Mouse (Mus musculus) right cerebral cortex, postnatal 25 days (tissue): Measurements from ENCODE around the gene Myt1.

ENCODE experiments used
- DNase-seq: peaks from one replicate; pipeline ENCODE4 v3.0.0; 2022

Gene Myt1

GRCm38 (mm10) chr2:181763006-181763830, at the start of gene Myt1:
Gene Myt1 (plus strand): TSS chr2:181763332.
- no peak for DNase-seq

GRCm38 (mm10) chr2:181713749-181714148, 49.4 kb upstream of the Myt1 start:
- peak; percentile 62 for DNase-seq

DNA sequence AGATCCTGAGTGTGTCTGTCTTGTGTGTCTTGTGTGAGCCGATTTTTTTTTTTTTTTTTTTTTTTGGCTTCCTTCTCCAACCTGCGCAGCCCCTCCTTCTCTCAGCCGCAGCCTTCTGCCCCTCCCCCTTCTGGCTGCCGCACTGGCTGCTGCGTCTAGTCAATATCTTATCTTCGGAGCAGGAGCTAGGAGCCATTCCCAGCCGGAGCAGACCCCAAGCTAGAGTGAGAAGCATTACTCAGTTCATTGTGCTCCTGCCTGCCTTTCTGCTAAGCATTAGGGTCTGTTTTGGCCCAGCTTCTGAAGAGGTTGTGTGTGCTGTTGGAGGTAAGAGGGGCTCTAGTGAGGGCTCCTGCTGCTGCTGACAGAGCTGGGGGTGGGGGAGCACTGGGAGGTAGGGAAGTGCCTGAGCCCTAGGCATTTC, 48.2 kb upstream of the Myt1 start, which contains the start of gene Oprl1:
Oprl1 (plus strand) TSS at position 114 of the 424 bp plus-strand sequence.
- peak; percentile 80 for DNase-seq

GRCm38 (mm10) chr2:181715382-181715781, 47.8 kb upstream of the Myt1 start:
- DNase-seq = no peak

GRCm38 (mm10) chr2:181716991-181717390, 46.1 kb upstream of the Myt1 start:
- no peak for DNase-seq

DNA sequence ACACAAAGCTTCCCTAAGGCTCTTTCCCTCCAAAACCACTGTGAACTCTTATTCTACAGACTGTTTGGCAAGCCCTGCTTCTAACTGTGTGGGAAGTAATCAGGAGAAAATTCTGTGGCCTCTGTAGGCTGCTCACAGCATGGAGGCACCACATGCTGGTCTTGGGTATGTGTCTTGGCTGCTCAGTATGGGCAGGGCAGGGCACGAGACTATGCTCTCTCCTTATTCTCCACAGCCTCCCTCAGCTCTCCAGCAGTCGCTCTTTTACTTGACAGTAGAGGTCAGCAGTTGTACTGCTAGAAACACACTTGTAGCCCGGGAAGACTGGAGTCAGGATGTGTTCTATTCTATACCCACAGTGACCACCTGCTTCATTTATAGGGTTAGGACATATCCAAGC, 43.1 kb upstream of the Myt1 start:
- DNase-seq = no peak

DNA sequence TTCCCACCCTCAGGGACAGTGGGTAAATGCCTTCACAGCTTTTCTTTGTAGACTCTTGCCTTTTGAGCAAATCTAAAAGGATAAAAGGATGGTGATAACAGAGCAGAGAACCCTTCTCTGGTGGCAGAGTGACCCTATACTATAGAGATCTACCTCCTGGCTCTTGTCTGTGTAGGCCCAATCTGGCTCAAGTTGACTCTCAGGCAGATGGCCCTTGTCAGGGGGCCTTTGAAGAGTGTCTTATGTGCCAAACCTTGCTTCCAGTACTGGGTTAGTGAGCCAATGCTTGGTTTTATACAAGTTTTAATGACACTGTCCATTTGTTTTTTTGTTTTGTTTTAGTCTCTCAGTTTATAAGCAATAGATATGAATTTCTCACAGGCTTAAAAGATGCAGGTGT, 41.9 kb upstream of the Myt1 start:
- DNase-seq = no peak

GRCm38 (mm10) chr2:181722213-181722612, 40.9 kb upstream of the Myt1 start:
- no peak for DNase-seq

- no peak for DNase-seq
These were observed 35.4 kb upstream of the Myt1 start for GRCm38 (mm10) chr2:181727659-181728262.

DNA sequence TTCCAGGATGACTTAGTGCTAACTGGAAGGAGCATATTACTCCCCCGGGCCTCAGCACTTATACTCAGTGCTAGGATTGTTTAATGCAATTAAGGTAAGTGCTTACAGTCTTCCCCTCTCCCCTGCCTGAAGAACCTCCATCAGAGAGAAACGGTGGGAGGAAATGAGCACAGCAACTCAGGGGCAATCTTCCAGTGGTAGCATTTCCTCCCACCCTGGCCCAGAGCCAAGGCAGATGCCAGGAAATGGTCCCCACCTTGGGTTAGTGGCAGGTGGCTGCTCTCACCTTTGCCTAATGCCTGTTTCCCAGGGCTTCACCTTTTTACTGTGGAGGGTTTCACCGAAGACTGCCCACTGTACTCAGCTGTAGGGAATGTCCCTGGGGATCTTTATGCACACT, 33.1 kb upstream of the Myt1 start:
- no peak for DNase-seq

- no peak for DNase-seq
These were observed 10.5 kb upstream of the Myt1 start for GRCm38 (mm10) chr2:181752626-181753025.

GRCm38 (mm10) chr2:181758147-181758725, 4.9 kb upstream of the Myt1 start:
- DNase-seq = no peak

DNA sequence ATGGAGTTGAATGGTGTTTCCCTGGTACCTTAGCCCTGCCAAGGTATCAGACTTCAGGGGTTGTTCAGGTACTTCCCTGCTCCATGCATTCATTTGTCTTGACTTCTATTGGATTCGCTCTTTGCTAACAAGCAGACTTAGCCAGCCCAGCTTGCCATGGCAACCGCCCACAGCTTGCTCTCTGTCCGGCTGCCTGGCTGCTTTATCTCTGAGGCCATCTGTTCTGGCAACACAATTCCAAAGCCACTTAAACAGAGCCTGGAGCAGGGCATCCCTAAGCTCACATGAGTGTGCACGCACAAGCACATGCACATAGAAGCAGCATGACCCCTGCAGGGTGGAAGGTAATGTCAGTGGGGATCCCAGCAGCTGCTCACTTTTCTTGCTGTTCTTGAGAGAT, 4.1 kb upstream of the Myt1 start:
- DNase-seq = peak; percentile 37

GRCm38 (mm10) chr2:181763886-181764527, 875 bp downstream of the Myt1 start:
- no peak for DNase-seq

DNA sequence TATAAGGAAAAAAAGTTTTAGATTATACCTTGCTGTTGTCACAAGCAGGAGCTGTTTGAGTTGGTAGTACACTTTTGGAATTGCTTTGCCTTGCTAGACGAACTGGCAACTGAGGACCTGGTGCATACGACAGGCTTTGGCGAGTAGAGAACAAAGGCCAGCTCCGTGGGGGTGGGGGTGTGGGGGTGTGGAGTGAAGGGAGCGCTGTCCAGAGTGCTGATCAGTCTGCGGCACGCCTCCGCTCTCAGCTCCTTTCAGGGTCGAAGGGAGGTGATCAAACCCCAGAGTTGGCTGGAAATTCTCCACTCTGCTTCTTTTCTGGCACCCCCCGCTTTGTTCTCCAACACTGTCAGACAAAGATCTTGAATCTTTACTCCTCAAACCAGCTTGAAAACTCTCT, 1.5 kb downstream of the Myt1 start:
- DNase-seq = no peak

DNA sequence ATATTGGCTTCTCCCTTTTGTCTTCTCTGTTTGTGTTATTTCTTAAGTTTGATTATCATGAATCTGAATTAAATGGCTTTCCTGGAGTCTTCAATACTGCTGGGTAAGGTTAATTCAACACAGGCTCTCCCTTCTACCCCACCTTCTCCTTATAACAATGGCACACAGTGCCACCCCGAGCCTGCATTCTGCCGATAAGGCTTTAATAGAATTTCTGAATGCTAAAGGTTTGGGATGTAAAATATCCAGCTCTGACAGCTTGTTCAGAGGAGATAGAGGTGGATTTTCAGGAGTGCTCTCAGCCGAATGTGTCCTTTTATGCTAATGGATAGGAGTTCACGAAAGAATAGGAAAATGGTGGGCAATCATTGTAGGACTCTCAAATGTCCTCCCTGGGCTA, 2.1 kb downstream of the Myt1 start:
- DNase-seq = no peak

- no peak for DNase-seq
These were observed 3.8 kb downstream of the Myt1 start for GRCm38 (mm10) chr2:181766672-181767557.

- DNase-seq = no peak
These were observed 5.3 kb downstream of the Myt1 start for GRCm38 (mm10) chr2:181768451-181768850.

GRCm38 (mm10) chr2:181769397-181769796, 6.3 kb downstream of the Myt1 start:
- DNase-seq = no peak

DNA sequence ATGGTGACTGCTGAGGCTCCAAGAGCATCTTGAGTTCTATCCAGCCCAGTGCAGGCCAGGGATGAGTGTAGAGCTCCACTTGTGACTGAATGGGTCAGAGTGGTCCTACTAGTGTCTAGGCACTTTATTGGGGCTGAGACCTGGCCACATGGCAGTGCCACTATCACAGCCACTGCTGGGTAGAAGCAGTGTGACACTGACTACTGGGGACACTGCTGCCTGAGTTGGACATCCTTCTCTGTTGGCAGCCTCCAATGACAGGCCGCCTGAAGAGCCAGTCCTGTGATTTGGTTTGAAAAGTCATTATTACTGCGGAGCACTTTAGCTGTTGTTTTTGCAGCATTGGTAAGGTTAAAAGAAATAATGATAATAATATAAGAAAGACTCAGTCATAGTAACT, 10.1 kb downstream of the Myt1 start:
- DNase-seq = no peak

DNA sequence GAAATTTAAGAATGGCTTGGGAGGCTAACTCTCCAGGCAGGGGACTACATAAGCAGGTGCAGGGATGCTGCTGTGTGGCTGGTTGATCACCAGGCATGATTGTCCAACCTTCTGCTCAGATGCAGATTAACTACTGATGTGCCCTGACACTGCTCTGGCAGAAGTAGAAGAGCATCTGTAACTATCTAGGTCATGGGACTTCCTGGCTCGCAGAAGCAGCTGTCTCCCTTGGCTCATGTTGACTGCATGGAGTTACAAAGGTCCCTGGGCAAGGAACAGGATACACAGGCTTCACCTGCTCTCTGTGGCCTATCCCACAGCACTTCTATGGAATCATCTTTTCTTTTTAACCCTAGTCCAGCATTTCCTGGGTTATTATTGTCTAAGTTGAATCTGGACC, 12.7 kb downstream of the Myt1 start:
- no peak for DNase-seq

GRCm38 (mm10) chr2:181777715-181778114, 14.6 kb downstream of the Myt1 start:
- DNase-seq = no peak

- DNase-seq = no peak
These were observed 18.3 kb downstream of the Myt1 start for GRCm38 (mm10) chr2:181781421-181781820.
